Mouse (Mus musculus) monocyte, adult 2 months (primary cell): Measurements from ENCODE around the gene Olfr1438-ps1.
"Not testable (repeated sequence)": the region's sequence is repeated elsewhere in the genome, so short reads cannot be mapped to it uniquely, and the experiment has no call there.

Experiments used
- DNase-seq, 2 experiments: peaks; one replicate each; pipeline ENCODE4 v3.0.0; 2022; ENCODE audit warnings: low spot score in 2 of 2, low read depth in 1 of 2

Gene Olfr1438-ps1

GRCm38 (mm10) chr19:12335810-12336209 lies at the start of gene Olfr1438-ps1:
TSS of gene Olfr1438-ps1 (minus strand) at chr19:12335910.
- DNase-seq: no peak

- no peak for DNase-seq
Observed at GRCm38 (mm10) chr19:12374465-12375025, 38.8 kb upstream of the Olfr1438-ps1 start.

- no peak for DNase-seq
Observed at GRCm38 (mm10) chr19:12373004-12373403, 37.3 kb upstream of the Olfr1438-ps1 start.

GRCm38 (mm10) chr19:12325001-12325400 lies 10.7 kb downstream of the Olfr1438-ps1 start, which contains the start of gene Olfr1437:
TSS of gene Olfr1437 (minus strand) at chr19:12325101.
- DNase-seq: no peak

- DNase-seq: not testable (repeated sequence)
Observed at GRCm38 (mm10) chr19:12299030-12299429, 36.7 kb downstream of the Olfr1438-ps1 start, which contains the start of gene Olfr1436. TSS of gene Olfr1436 (minus strand) at chr19:12299130.

- DNase-seq: no peak
Observed at GRCm38 (mm10) chr19:12292979-12293378, 42.7 kb downstream of the Olfr1438-ps1 start.

- DNase-seq: no peak
Observed at GRCm38 (mm10) chr19:12279554-12279953, 56.2 kb downstream of the Olfr1438-ps1 start, which contains the start of gene Olfr1434. TSS of gene Olfr1434 (plus strand) at chr19:12279854.
